Mouse (Mus musculus) MEL (cell line): ENCODE measurements around the gene Trpc4. TPM values are rescaled to one million over a fixed set of nuclear protein-coding genes. Genes with fewer than 3 reads are reported as not detected.

ENCODE experiments used
- DNase-seq: peaks from one replicate; pipeline ENCODE4 v3.0.0; 2011; ENCODE audit warnings: low read depth, low spot score
- H3K27ac ChIP-seq: 2 replicates; pipeline ENCODE4 v1.5.1; 2012; ENCODE audit warnings: low read depth, mild to moderate bottlenecking, control low read depth, low read length, moderate library complexity; ENCODE audit not compliant: control insufficient read depth
- H3K27me3 ChIP-seq, 2 experiments: fragments of 150-350 bp in 1 of 2; sonication (generic) in 1 of 2; 2 replicates each; pipeline ENCODE4 v1.6.1; 2012; ENCODE audit warnings: low read length in 2 of 2, mild to moderate bottlenecking in 2 of 2, improper control_type of control experiment in 1 of 2, moderate library complexity in 1 of 2; ENCODE audit not compliant: insufficient read depth in 2 of 2, control insufficient read depth in 1 of 2
- H3K36me3 ChIP-seq, 2 experiments: 2 replicates each; pipeline ENCODE4 v1.6.1; 2012 to 2014; ENCODE audit warnings: low read length in 2 of 2, improper control_type of control experiment in 1 of 2, inconsistent platforms in 1 of 2, mild to moderate bottlenecking in 1 of 2; ENCODE audit not compliant: insufficient read depth in 2 of 2, control insufficient read depth in 1 of 2
- H3K4me1 ChIP-seq, 2 experiments: fragments of 150-350 bp in 1 of 2; sonication (generic) in 1 of 2; 2 replicates each; pipeline ENCODE4 v1.6.1; 2012; ENCODE audit warnings: low read length in 2 of 2, improper control_type of control experiment in 1 of 2, mild to moderate bottlenecking in 1 of 2; ENCODE audit not compliant: insufficient read depth in 2 of 2, control insufficient read depth in 1 of 2
- H3K4me3 ChIP-seq, 2 experiments: fragments of 150-350 bp in 1 of 2; sonication (generic) in 1 of 2; 2 replicates each; pipeline ENCODE4 v1.5.1; 2012; ENCODE audit warnings: low read depth in 2 of 2, low read length in 2 of 2, mild to moderate bottlenecking in 2 of 2, moderate library complexity in 2 of 2, control low read depth in 1 of 2, improper control_type of control experiment in 1 of 2; ENCODE audit not compliant: control insufficient read depth in 1 of 2, insufficient read depth in 1 of 2
- H3K79me2 ChIP-seq: 2 replicates; pipeline ENCODE4 v1.6.1; 2012; ENCODE audit warnings: mild to moderate bottlenecking, low read length, moderate library complexity; ENCODE audit not compliant: control insufficient read depth, poor library complexity, insufficient read depth
- H3K9ac ChIP-seq: 2 replicates; pipeline ENCODE4 v1.6.1; 2012; ENCODE audit warnings: low read depth, mild to moderate bottlenecking, control low read depth, low read length, moderate library complexity; ENCODE audit not compliant: control insufficient read depth, poor library complexity, severe bottlenecking
- H3K9me3 ChIP-seq: fragments of 150-350 bp; sonication (generic); replicated peaks from 2 replicates; pipeline ENCODE4 v1.6.1; 2012; ENCODE audit warnings: mild to moderate bottlenecking, low read length, improper control_type of control experiment, moderate library complexity; ENCODE audit not compliant: insufficient read depth
- CTCF ChIP-seq, 3 experiments: IDR thresholded peaks in 2 of 3; conservative IDR thresholded peaks in 1 of 3; 2 replicates each; pipeline ENCODE4 v1.5.1; 2011 to 2012; ENCODE audit warnings: low read length in 3 of 3, low read depth in 2 of 3, mild to moderate bottlenecking in 2 of 3, improper control_type of control experiment in 1 of 3, inconsistent platforms in 1 of 3, mixed read lengths in 1 of 3, moderate library complexity in 1 of 3; ENCODE audit not compliant: control insufficient read depth in 1 of 3, insufficient read depth in 1 of 3, poor library complexity in 1 of 3, severe bottlenecking in 1 of 3
- EP300 ChIP-seq, 2 experiments: IDR thresholded peaks; 2 replicates each; pipeline ENCODE4 v1.6.1; 2011; ENCODE audit warnings: improper control_type of control experiment in 2 of 2, low read length in 2 of 2, low read depth in 1 of 2, mild to moderate bottlenecking in 1 of 2
- MAFK ChIP-seq: IDR thresholded peaks from 2 replicates; pipeline ENCODE4 v1.6.1; 2011; ENCODE audit warnings: low read depth, mild to moderate bottlenecking, low read length, improper control_type of control experiment, borderline replicate concordance
- MAX ChIP-seq: IDR thresholded peaks from 2 replicates; pipeline ENCODE4 v1.6.1; 2011; ENCODE audit warnings: low read length, improper control_type of control experiment
- MEF2A ChIP-seq: IDR thresholded peaks from 2 replicates; pipeline ENCODE4 v1.6.1; 2014; ENCODE audit warnings: low read depth, mild to moderate bottlenecking, inconsistent platforms, low read length, improper control_type of control experiment; ENCODE audit not compliant: poor library complexity, insufficient replicate concordance, severe bottlenecking; ENCODE audit errors: extremely low read depth
- MYB ChIP-seq: IDR thresholded peaks from 2 replicates; pipeline ENCODE4 v1.6.1; 2011; ENCODE audit warnings: mild to moderate bottlenecking, low read depth, low read length, improper control_type of control experiment
- MYC ChIP-seq: IDR thresholded peaks from 2 replicates; pipeline ENCODE4 v1.6.1; 2011; ENCODE audit warnings: low read depth, mild to moderate bottlenecking, low read length, improper control_type of control experiment, moderate library complexity
- NELFE ChIP-seq: IDR thresholded peaks from 2 replicates; pipeline ENCODE4 v1.6.1; 2011; ENCODE audit warnings: low read depth, low read length, improper control_type of control experiment
- RCOR1 ChIP-seq: IDR thresholded peaks from 2 replicates; pipeline ENCODE4 v1.6.1; 2012; ENCODE audit warnings: low read depth, mild to moderate bottlenecking, inconsistent platforms, low read length, improper control_type of control experiment
- SMC3 ChIP-seq: IDR thresholded peaks from 2 replicates; pipeline ENCODE4 v1.6.1; 2011; ENCODE audit warnings: low read depth, low read length, improper control_type of control experiment
- TAL1 ChIP-seq: IDR thresholded peaks from 2 replicates; pipeline ENCODE4 v1.6.1; 2012; ENCODE audit warnings: mild to moderate bottlenecking, inconsistent platforms, low read length, moderate library complexity, mixed read lengths
- USF2 ChIP-seq, 2 experiments: IDR thresholded peaks; 2 replicates each; pipeline ENCODE4 v1.6.1; 2011 to 2012; ENCODE audit warnings: improper control_type of control experiment in 2 of 2, low read length in 2 of 2, borderline replicate concordance in 1 of 2, inconsistent platforms in 1 of 2, low read depth in 1 of 2, mild to moderate bottlenecking in 1 of 2; ENCODE audit not compliant: insufficient read depth in 1 of 2
- ZC3H11A ChIP-seq: IDR thresholded peaks from 2 replicates; pipeline ENCODE4 v1.6.1; 2012; ENCODE audit warnings: low read depth, mild to moderate bottlenecking, inconsistent platforms, low read length, improper control_type of control experiment
- ZKSCAN1 ChIP-seq: IDR thresholded peaks from 2 replicates; pipeline ENCODE4 v1.6.1; 2012; ENCODE audit warnings: low read depth, mild to moderate bottlenecking, inconsistent platforms, low read length, improper control_type of control experiment, moderate library complexity
- ZMIZ1 ChIP-seq: IDR thresholded peaks from 2 replicates; pipeline ENCODE4 v1.6.1; 2012; ENCODE audit warnings: low read depth, mild to moderate bottlenecking, inconsistent platforms, low read length, improper control_type of control experiment, moderate library complexity
- ZNF384 ChIP-seq: IDR thresholded peaks from 2 replicates; pipeline ENCODE4 v1.6.1; 2012; ENCODE audit warnings: low read depth, mild to moderate bottlenecking, inconsistent platforms, low read length, improper control_type of control experiment
- polyA plus RNA-seq, 2 experiments: library from polyadenylated mRNA; stranded (reverse) in 1 of 2; unstranded in 1 of 2; fragments of >175 nt in 1 of 2; fragments of >200 nt in 1 of 2; gene quantifications; 2 replicates each; pipeline versions ENCODE4 v1.2.1 to v1.2.4; 2012; ENCODE audit warnings: low replicate concordance in 2 of 2, low read depth in 1 of 2; ENCODE audit not compliant: insufficient read length in 2 of 2, insufficient read depth in 1 of 2, missing spikeins in 1 of 2
- total RNA-seq: library from RNA; depleted of rRNA; stranded (reverse); fragments of 300-350 nt; gene quantifications from 2 replicates; pipeline ENCODE4 v1.2.3, GENCODE M21; 2012

The Trpc4 gene
- total and polyA plus RNA-seq, 3 experiments = not detected

DNA sequence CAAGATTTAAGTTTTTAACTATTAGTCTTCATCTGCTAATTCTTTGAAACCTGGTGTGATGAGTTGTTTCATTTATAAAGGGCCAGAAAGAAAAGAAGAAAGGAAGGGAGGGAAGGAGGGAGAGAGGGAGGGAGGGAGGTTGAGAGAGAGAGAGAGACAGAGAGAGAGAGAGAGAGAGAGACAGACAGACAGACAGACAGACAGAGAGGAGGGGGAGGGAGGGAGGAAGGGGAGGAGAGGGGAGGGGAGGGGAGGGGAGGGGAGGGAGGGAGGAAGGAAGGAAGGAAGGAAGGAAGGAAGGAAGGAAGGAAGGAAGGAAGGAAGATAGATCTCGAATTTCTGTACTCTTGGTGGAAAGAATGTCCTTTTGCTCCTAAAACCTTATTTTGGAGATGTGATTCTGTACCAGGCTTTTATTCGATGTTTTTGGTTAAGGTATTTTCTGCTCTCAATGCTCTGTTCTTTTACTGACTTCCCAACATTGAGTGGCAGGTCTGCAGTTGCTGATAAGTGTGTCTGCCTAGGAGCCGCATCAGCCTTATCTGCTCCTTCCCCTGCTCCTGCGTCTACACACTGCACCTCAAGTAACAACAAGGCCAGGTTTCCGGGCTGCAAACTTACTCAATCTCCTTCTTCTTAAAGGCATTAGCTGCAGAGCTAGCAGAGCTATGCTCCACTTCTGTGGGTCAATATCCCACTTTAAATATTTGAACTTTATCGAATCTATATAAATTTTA lies 35.3 kb downstream of the Trpc4 start:
- H3K4me3 ChIP-seq = no peak overlapping the region
- no peaks in the 10 kb centered on the region for H3K27me3 ChIP-seq
- H3K27ac ChIP-seq = no peak overlapping the region
- DNase-seq = peak; percentile 10
- H3K9me3 ChIP-seq = no peaks in the 10 kb centered on the region
- H3K4me1 ChIP-seq = no peaks in the 10 kb centered on the region
- H3K9ac ChIP-seq = no peak overlapping the region
- TF ChIP-seq EP300 (IDR thresholded peaks at IDR 0.05; ENCODE audit: low read depth in 1 of 2, low read length in 2 of 2) (no peak), NELFE (no peak), ZNF384 (no peak), ZKSCAN1 (no peak), RCOR1 (no peak), MEF2A (no peak), TAL1 (no peak), MYC (no peak), CTCF (IDR thresholded peaks at IDR 0.05 in 2 of 3, conservative IDR thresholded peaks at IDR 0.05 in 1 of 3; ENCODE audit: control insufficient read depth in 1 of 3, insufficient read depth in 1 of 3, low read depth in 2 of 3, low read length in 3 of 3, poor library complexity in 1 of 3, severe bottlenecking in 1 of 3) (no peak)
- no peaks in the 10 kb centered on the region for H3K36me3 ChIP-seq
- H3K79me2 ChIP-seq = no peaks in the 10 kb centered on the region

GRCm38 (mm10) chr3:54201231-54201630 lies 45.4 kb downstream of the Trpc4 start:
- Histone ChIP-seq H3K4me1 (no peaks in the 10 kb centered on the region), H3K4me3 (no peak overlapping the region), H3K27ac (no peak overlapping the region), H3K36me3 (no peaks in the 10 kb centered on the region), H3K9ac (no peak overlapping the region), H3K79me2 (no peaks in the 10 kb centered on the region)
- no peak for DNase-seq
- no peak for TF ChIP-seq MYB
- TF ChIP-seq MAX = no peak
- no peak for TF ChIP-seq ZMIZ1
- no peak for TF ChIP-seq MAFK
- TF ChIP-seq ZC3H11A = no peak
- TF ChIP-seq SMC3 = no peak
- TF ChIP-seq, all 39 proteins: peak for 0
- Histone ChIP-seq H3K9me3 (no peaks in the 10 kb centered on the region), H3K27me3 (no peaks in the 10 kb centered on the region)

GRCm38 (mm10) chr3:54204386-54204785 lies 48.6 kb downstream of the Trpc4 start:
- Histone ChIP-seq H3K9ac (no peak overlapping the region), H3K27me3 (no peaks in the 10 kb centered on the region)
- no peak for TF ChIP-seq USF2 (IDR thresholded peaks at IDR 0.05; ENCODE audit: borderline replicate concordance in 1 of 2, insufficient read depth in 1 of 2, low read depth in 1 of 2, low read length in 2 of 2)
- TF ChIP-seq, all 39 proteins: peak for 0
- Histone ChIP-seq H3K79me2 (no peaks in the 10 kb centered on the region), H3K4me1 (no peaks in the 10 kb centered on the region), H3K9me3 (no peaks in the 10 kb centered on the region), H3K27ac (no peak overlapping the region), H3K36me3 (no peaks in the 10 kb centered on the region), H3K4me3 (no peak overlapping the region)
- DNase-seq = no peak
